10 mouse cellular contexts compared by ENCODE assay signal in genomic region chr15:103342415-103342814, GRCm38 (mm10). TPM values are rescaled to one million over a fixed set of nuclear protein-coding genes. Genes with fewer than 3 reads are reported as not detected.
DNase-seq lines count a peak whose midpoint lies in the region; ATAC-seq and TF ChIP-seq lines count a peak whose summit lies in the region.
"Had no signal": no experiment of that assay in that cellular context is flagged by ENCODE, and none has a peak within 500 bp of the region (broad histone marks: within the 10 kb centered on the region; RNA-seq: fewer than 3 reads in every experiment).

No protein-coding gene starts in this region.

- peak; percentile 88 for TF ChIP-seq CTCF in intestine, postnatal 0 days (IDR thresholded peaks at IDR 0.05; ENCODE audit: low read depth)

- H3K4me2 ChIP-seq in intestine, postnatal 0 days (replicated peaks; ENCODE audit: low read depth), result no peak overlapping the region
- H3K4me2 ChIP-seq in neural tube, embryonic 13.5 days, result no peak overlapping the region
- H3K4me2 ChIP-seq: stomach, embryonic 15.5 days had no signal

- no peaks in the 10 kb centered on the region for H3K4me1 ChIP-seq in intestine, postnatal 0 days (replicated peaks; ENCODE audit: control insufficient read depth, insufficient read depth, low read length)
- H3K4me1 ChIP-seq in limb, embryonic 10.5 days, result peaks cover 46% of the 10 kb centered on the region
- peaks cover 38% of the 10 kb centered on the region for H3K4me1 ChIP-seq in neural tube, embryonic 13.5 days (replicated peaks)

- ATAC-seq in erythroid progenitor cell, adult 5-6 weeks (replicated peaks; ENCODE audit: low FRiP score, poor library complexity, severe bottlenecking), result peak; percentile 59; the same call in 1 of the 2 replicates
- ATAC-seq in intestine, postnatal 0 days, result no peak
- ATAC-seq in neural tube, embryonic 13.5 days (ENCODE audit: low read depth), result 0 out of 2 replicates have a peak, but pooled peaks have one; percentile 7

- no peaks in the 10 kb centered on the region for H3K9me3 ChIP-seq in intestine, postnatal 0 days (ENCODE audit: control insufficient read depth)
- H3K9me3 ChIP-seq in limb, embryonic 10.5 days (replicated peaks), result no peaks in the 10 kb centered on the region
- no peaks in the 10 kb centered on the region for H3K9me3 ChIP-seq in neural tube, embryonic 13.5 days
- H3K9me3 ChIP-seq: stomach, embryonic 15.5 days had no signal

- H3K36me3 ChIP-seq in intestine, postnatal 0 days (ENCODE audit: control insufficient read depth, insufficient read depth), result peaks cover 10% of the 10 kb centered on the region
- H3K36me3 ChIP-seq in limb, embryonic 10.5 days, result peaks cover 38% of the 10 kb centered on the region
- H3K36me3 ChIP-seq in neural tube, embryonic 13.5 days, result no peaks in the 10 kb centered on the region

- no peak overlapping the region for H3K9ac ChIP-seq in intestine, postnatal 0 days (ENCODE audit: low read depth, low read length)
- H3K9ac ChIP-seq in neural tube, embryonic 13.5 days, result no peak overlapping the region
- H3K9ac ChIP-seq: stomach, embryonic 15.5 days had no signal

- no peak overlapping the region for H3K4me3 ChIP-seq in intestine, postnatal 0 days (ENCODE audit: low read depth, low read length)
- H3K4me3 ChIP-seq in limb, embryonic 10.5 days, result no peak overlapping the region
- H3K4me3 ChIP-seq in neural tube, embryonic 13.5 days, result no peak overlapping the region
- H3K4me3 ChIP-seq: stomach, embryonic 15.5 days had no signal

- peaks cover 33% of the 10 kb centered on the region for H3K27me3 ChIP-seq in intestine, postnatal 0 days (replicated peaks; ENCODE audit: control insufficient read depth, insufficient read depth, low read length)
- peaks cover 48% of the 10 kb centered on the region for H3K27me3 ChIP-seq in limb, embryonic 10.5 days (ENCODE audit: low read depth, poor library complexity, severe bottlenecking)
- peaks cover 42% of the 10 kb centered on the region for H3K27me3 ChIP-seq in neural tube, embryonic 13.5 days

- WGBS in intestine, postnatal 0 days, result 19% methylated on average over 4 of the region's 4 CpGs
- WGBS in limb, embryonic 10.5 days, result 24% methylated on average over 4 of the region's 4 CpGs
- 20% methylated on average over 4 of the region's 4 CpGs for WGBS in neural tube, embryonic 13.5 days

- peak; percentile 60 for DNase-seq in urinary bladder, postnatal 25 days (ENCODE audit: low spot score)
- no peak for DNase-seq in urinary bladder, adult 2 months (ENCODE audit: low spot score)
- peak; percentile 61 for DNase-seq in adrenal gland, postnatal 25 days
- peak; percentile 82 for DNase-seq in limb, embryonic 10.5 days (ENCODE audit: low spot score)
- DNase-seq in thymus, postnatal 25 days, result peak; percentile 76

- no peak overlapping the region for H3K27ac ChIP-seq in intestine, postnatal 0 days (ENCODE audit: low read depth, low read length)
- no peak overlapping the region for H3K27ac ChIP-seq in limb, embryonic 10.5 days
- H3K27ac ChIP-seq in neural tube, embryonic 13.5 days (replicated peaks), result no peak overlapping the region
- H3K27ac ChIP-seq: stomach, embryonic 15.5 days had no signal

RNA-seq across cellular contexts. Expression of gene Zfp385a, which starts 2.5 kb away (rescaled TPM):
- 9.9 and 15.6 TPM in 2 replicates for polyA plus RNA-seq in urinary bladder, adult 2 months (2012; rRNA removed)
- total RNA-seq in adrenal gland, postnatal 25 days (2021), result 8.8 and 9.1 TPM in 2 replicates
- total RNA-seq in erythroid progenitor cell, adult 5-6 weeks (2015; ENCODE audit: low replicate concordance), result 4.2 and 6.5 TPM in 2 replicates
- 0.30 and 0.77 TPM in 2 replicates for total RNA-seq in erythroid progenitor cell, adult 5-6 weeks (2017; ENCODE audit: low replicate concordance)
- 2.9 and 3.1 TPM in 2 replicates for polyA plus RNA-seq in intestine, postnatal 0 days (2015; fragmentation: Nextera tagmentation; extraction: Ambion mirVana)
- polyA plus RNA-seq in limb, embryonic 10.5 days (2016; fragmentation: Nextera tagmentation; extraction: Ambion mirVana), result 22.1 and 22.8 TPM in 2 replicates
- polyA plus RNA-seq in neural tube, embryonic 13.5 days (2015; fragmentation: Nextera tagmentation; extraction: Ambion mirVana), result 17.1 and 18.4 TPM in 2 replicates

RNA-seq across cellular contexts. Expression of gene Itga5, which starts 24.1 kb away (rescaled TPM):
- polyA plus RNA-seq in urinary bladder, adult 2 months (2012; rRNA removed), result 138 and 146 TPM in 2 replicates
- total RNA-seq in adrenal gland, postnatal 25 days (2021), result 35.5 and 45.9 TPM in 2 replicates
- total RNA-seq in erythroid progenitor cell, adult 5-6 weeks (2015; ENCODE audit: low replicate concordance), result 2.2 and 5.0 TPM in 2 replicates
- total RNA-seq in erythroid progenitor cell, adult 5-6 weeks (2017; ENCODE audit: low replicate concordance), result 0.15 and 0.39 TPM in 2 replicates
- 25.0 and 25.8 TPM in 2 replicates for polyA plus RNA-seq in intestine, postnatal 0 days (2015; fragmentation: Nextera tagmentation; extraction: Ambion mirVana)
- polyA plus RNA-seq in limb, embryonic 10.5 days (2016; fragmentation: Nextera tagmentation; extraction: Ambion mirVana), result 33.5 and 36.6 TPM in 2 replicates
- polyA plus RNA-seq in neural tube, embryonic 13.5 days (2015; fragmentation: Nextera tagmentation; extraction: Ambion mirVana), result 9.2 and 11.6 TPM in 2 replicates

RNA-seq across cellular contexts. Expression of gene Gpr84, which starts 32.0 kb away (rescaled TPM):
- polyA plus RNA-seq in urinary bladder, adult 2 months (2012; rRNA removed), result not detected in 2 replicates
- total RNA-seq in adrenal gland, postnatal 25 days (2021), result not detected in 2 replicates
- total RNA-seq in erythroid progenitor cell, adult 5-6 weeks (2015; ENCODE audit: low replicate concordance), result 0.72 TPM in 1 of 2 replicates, not detected in the other
- 3.9 TPM in 1 of 2 replicates, not detected in the other for total RNA-seq in erythroid progenitor cell, adult 5-6 weeks (2017; ENCODE audit: low replicate concordance)
- polyA plus RNA-seq in intestine, postnatal 0 days (2015; fragmentation: Nextera tagmentation; extraction: Ambion mirVana), result not detected in 2 replicates
- polyA plus RNA-seq in limb, embryonic 10.5 days (2016; fragmentation: Nextera tagmentation; extraction: Ambion mirVana), result 0.28 and 0.30 TPM in 2 replicates
- 0.57 and 0.62 TPM in 2 replicates for polyA plus RNA-seq in neural tube, embryonic 13.5 days (2015; fragmentation: Nextera tagmentation; extraction: Ambion mirVana)
- total RNA-seq: gastrocnemius, postnatal 36 days had no signal
